Mouse (Mus musculus) stomach, postnatal 0 days (tissue): ENCODE results near the gene Fbxl17. TPM values are rescaled to one million over a fixed set of nuclear protein-coding genes. Genes with fewer than 3 reads are reported as not detected.

Source experiments
- ATAC-seq: fragments of 200-750 bp; cut with Nextera tagmentation; 2 replicates; pipeline ENCODE4 v1.8.0; 2017; ENCODE audit not compliant: low FRiP score, low TSS enrichment
- DNase-seq: peaks from one replicate; pipeline ENCODE4 v3.0.0-alpha.2; 2016; ENCODE audit warnings: low spot score
- H3K27ac ChIP-seq: fragments of 300-500 bp; sonication (generic); replicated peaks from 2 replicates; pipeline ENCODE4 v1.5.1; 2014; ENCODE audit warnings: mild to moderate bottlenecking, control low read depth
- H3K27me3 ChIP-seq: fragments of 300-500 bp; sonication (generic); 2 replicates; pipeline ENCODE4 v1.6.1; 2014; ENCODE audit warnings: low read length; ENCODE audit not compliant: control insufficient read depth, insufficient read depth
- H3K36me3 ChIP-seq: fragments of 300-500 bp; sonication (generic); 2 replicates; pipeline ENCODE4 v1.6.1; 2014; ENCODE audit warnings: low read length, mixed read lengths; ENCODE audit not compliant: control insufficient read depth, insufficient read depth
- H3K4me1 ChIP-seq: fragments of 300-500 bp; sonication (generic); replicated peaks from 2 replicates; pipeline ENCODE4 v1.6.1; 2014; ENCODE audit warnings: antibody characterized with exemption; ENCODE audit not compliant: control insufficient read depth, insufficient read depth
- H3K4me2 ChIP-seq: fragments of 300-500 bp; sonication (generic); replicated peaks from 2 replicates; pipeline ENCODE4 v1.6.1; 2014; ENCODE audit warnings: low read depth, mild to moderate bottlenecking, control low read depth, moderate library complexity
- H3K4me3 ChIP-seq: fragments of 300-500 bp; sonication (generic); 2 replicates; pipeline ENCODE4 v1.5.1; 2014; ENCODE audit warnings: low read depth, low read length, control low read depth
- H3K9ac ChIP-seq: fragments of 300-500 bp; sonication (generic); 2 replicates; pipeline ENCODE4 v1.6.1; 2014; ENCODE audit warnings: mild to moderate bottlenecking, low read length, control low read depth, mixed read lengths
- H3K9me3 ChIP-seq: fragments of 300-500 bp; sonication (generic); 2 replicates; pipeline ENCODE4 v1.6.1; 2016; ENCODE audit warnings: low read length; ENCODE audit not compliant: control insufficient read depth
- CTCF ChIP-seq: IDR thresholded peaks from 2 replicates; pipeline ENCODE4 v1.5.1; 2016; ENCODE audit warnings: antibody characterized with exemption, low read depth, mild to moderate bottlenecking, moderate library complexity
- EP300 ChIP-seq: optimal IDR thresholded peaks from 2 replicates; pipeline ENCODE3; 2016; ENCODE audit warnings: antibody characterized with exemption
- WGBS: fragments of 180-500 bp; shearing (Covaris S2); extraction: QIAGEN DNeasy Blood & Tissue Kit; methylation state at CpG from one replicate; pipeline ENCODE4 v1.1.7; 2014; 5-methylcytosine and 5-hydroxymethylcytosine counted together
- polyA plus RNA-seq: library from polyadenylated mRNA; unstranded; fragments of >200 nt; fragmentation: Nextera tagmentation; extraction: Ambion mirVana; gene quantifications from 2 replicates; pipeline ENCODE4 v1.2.1, GENCODE M21; 2015

Fbxl17 gene
- polyA plus RNA-seq, 1 experiment from 2014 or later, result 3.6 TPM

GRCm38 (mm10) chr17:63180042-63180441 is 319.8 kb downstream of the Fbxl17 start:
- H3K4me3 ChIP-seq, result no peak overlapping the region
- no peaks in the 10 kb centered on the region for H3K9me3 ChIP-seq
- H3K4me2 ChIP-seq, result no peak overlapping the region
- DNase-seq, result no peak
- no peaks in the 10 kb centered on the region for H3K27me3 ChIP-seq
- no peak for ATAC-seq
- WGBS, result 75% methylated on average over 3 of the region's 3 CpGs
- no peak overlapping the region for H3K9ac ChIP-seq
- no peaks in the 10 kb centered on the region for H3K36me3 ChIP-seq
- TF ChIP-seq CTCF (no peak), EP300 (no peak)
- no peaks in the 10 kb centered on the region for H3K4me1 ChIP-seq
- no peak overlapping the region for H3K27ac ChIP-seq

DNA sequence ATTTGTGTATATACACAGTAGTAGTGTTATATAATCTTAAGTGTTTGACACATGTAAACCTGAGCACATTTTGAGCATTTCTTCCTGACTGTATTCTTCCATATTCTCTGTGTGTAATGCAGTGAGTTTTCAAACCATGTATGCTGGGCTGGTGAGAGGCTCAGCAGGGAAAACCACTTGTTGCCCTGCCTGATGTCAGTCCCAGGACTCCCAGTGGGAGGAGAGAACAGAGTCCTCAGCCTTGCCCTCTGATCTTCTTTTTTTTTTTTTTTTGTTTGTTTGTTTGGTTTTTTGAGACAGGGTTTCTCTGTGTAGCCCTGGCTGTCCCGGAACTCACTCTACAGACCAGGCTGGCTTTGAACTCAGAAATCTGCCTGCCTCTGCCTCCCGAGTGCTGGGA is 321.5 kb downstream of the Fbxl17 start:
- 85% methylated on average over 2 of the region's 2 CpGs for WGBS
- TF ChIP-seq CTCF (no peak), EP300 (no peak)
- no peaks in the 10 kb centered on the region for H3K9me3 ChIP-seq
- H3K36me3 ChIP-seq, result no peaks in the 10 kb centered on the region
- H3K27ac ChIP-seq, result no peak overlapping the region
- no peak for DNase-seq
- H3K27me3 ChIP-seq, result no peaks in the 10 kb centered on the region
- ATAC-seq, result no peak
- no peak overlapping the region for H3K4me2 ChIP-seq
- no peak overlapping the region for H3K9ac ChIP-seq
- H3K4me3 ChIP-seq, result no peak overlapping the region
- no peaks in the 10 kb centered on the region for H3K4me1 ChIP-seq

DNA sequence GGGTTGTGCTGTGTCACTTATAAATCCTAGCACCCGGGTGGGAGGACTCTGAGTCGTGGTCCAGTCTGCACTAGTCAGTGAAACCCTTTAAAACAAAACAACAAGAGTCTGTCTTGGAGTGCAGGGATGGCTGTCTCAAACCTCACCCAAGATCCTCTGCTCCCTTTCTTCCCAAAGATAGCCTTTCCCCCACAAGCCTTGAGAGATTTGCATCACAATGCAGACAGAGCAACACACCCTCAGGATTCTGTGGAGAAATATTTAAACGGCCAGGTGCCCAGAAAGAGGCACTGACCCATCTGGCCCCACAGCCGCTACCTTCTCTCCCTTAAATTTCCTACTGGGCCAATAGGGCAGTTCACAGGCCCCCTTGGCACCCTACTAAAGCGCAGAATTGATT is 323.4 kb downstream of the Fbxl17 start:
- Histone ChIP-seq H3K36me3 (no peaks in the 10 kb centered on the region), H3K9me3 (no peaks in the 10 kb centered on the region), H3K4me3 (no peak overlapping the region), H3K27me3 (no peaks in the 10 kb centered on the region), H3K27ac (no peak overlapping the region), H3K4me1 (no peaks in the 10 kb centered on the region), H3K9ac (no peak overlapping the region), H3K4me2 (no peak overlapping the region)
- no peak for DNase-seq
- no peak for TF ChIP-seq CTCF
- TF ChIP-seq EP300, result no peak
- WGBS, result 77% methylated on average over 5 of the region's 5 CpGs
- no peak for ATAC-seq

GRCm38 (mm10) chr17:63172697-63173096 is 327.1 kb downstream of the Fbxl17 start:
- H3K4me2 ChIP-seq, result no peak overlapping the region
- no peak overlapping the region for H3K9ac ChIP-seq

DNA sequence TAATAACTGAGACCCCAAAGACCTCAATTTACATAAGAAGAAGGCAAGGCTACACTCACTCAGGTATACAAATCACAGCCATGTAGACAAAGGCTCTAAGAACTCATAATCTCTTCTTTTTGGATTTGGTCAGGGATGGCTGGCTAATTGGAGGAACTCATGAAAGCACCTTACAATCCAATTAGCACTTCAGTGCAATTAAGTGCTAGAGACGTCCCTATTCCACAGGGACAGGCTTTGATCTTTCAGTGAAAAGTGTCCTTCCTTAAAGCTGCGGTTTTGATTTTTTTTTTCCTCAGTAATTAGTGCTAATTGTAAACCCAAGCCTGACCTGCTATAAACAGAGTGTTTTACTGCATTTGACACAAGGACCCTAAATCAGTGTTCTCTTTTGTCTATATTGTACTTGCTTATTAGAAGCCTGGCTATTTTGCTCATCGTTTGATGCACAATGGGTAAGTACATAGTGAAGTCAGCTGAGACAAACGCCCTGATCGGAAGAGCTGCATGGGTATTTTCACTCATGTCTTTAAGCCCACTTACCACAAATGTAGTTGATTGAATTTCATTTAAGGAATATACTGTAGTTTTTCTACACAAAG is 327.8 kb downstream of the Fbxl17 start:
- no peak overlapping the region for H3K27ac ChIP-seq
- 64% methylated on average over 5 of the region's 5 CpGs for WGBS
- ATAC-seq (no peak), DNase-seq (no peak)
- no peak for TF ChIP-seq CTCF
- no peak for TF ChIP-seq EP300
- H3K4me2 ChIP-seq, result no peak overlapping the region
- no peaks in the 10 kb centered on the region for H3K9me3 ChIP-seq
- no peak overlapping the region for H3K4me3 ChIP-seq
- no peaks in the 10 kb centered on the region for H3K27me3 ChIP-seq
- H3K4me1 ChIP-seq, result no peaks in the 10 kb centered on the region
- no peak overlapping the region for H3K9ac ChIP-seq
- no peaks in the 10 kb centered on the region for H3K36me3 ChIP-seq

More at GRCm38 (mm10) chr17:63172697-63173096, 327.1 kb downstream of the Fbxl17 start:
- WGBS, result 83% methylated on average over 1 of the region's 1 CpGs
- Histone ChIP-seq H3K27me3 (no peaks in the 10 kb centered on the region), H3K36me3 (no peaks in the 10 kb centered on the region), H3K27ac (no peak overlapping the region), H3K4me1 (no peaks in the 10 kb centered on the region), H3K4me3 (no peak overlapping the region), H3K9me3 (no peaks in the 10 kb centered on the region)
- TF ChIP-seq EP300 (no peak), CTCF (no peak)
- DNase-seq (no peak), ATAC-seq (no peak)

DNA sequence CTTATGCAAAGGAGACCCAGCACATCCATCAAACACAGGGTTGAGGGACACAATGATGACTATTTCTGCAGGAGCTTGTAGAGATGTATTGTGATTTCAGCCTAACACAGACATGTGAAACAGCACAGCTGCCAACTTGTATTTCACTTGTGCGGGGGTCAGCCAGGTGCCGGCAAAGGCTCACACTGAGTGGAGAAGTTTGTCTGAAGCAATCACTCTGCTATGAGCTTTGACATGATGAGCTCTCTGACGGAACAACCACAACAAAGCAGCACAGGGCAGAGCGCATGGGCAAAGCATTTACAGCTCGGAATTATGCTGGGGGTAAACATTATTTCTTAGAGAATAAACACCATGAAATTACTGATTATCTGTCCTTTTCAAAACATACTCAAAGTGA is 328.6 kb downstream of the Fbxl17 start:
- no peaks in the 10 kb centered on the region for H3K27me3 ChIP-seq
- TF ChIP-seq EP300, result no peak
- TF ChIP-seq CTCF, result no peak
- DNase-seq (no peak), ATAC-seq (no peak)
- no peak overlapping the region for H3K4me3 ChIP-seq
- H3K9ac ChIP-seq, result no peak overlapping the region
- no peak overlapping the region for H3K4me2 ChIP-seq
- H3K36me3 ChIP-seq, result no peaks in the 10 kb centered on the region
- H3K27ac ChIP-seq, result no peak overlapping the region
- no peaks in the 10 kb centered on the region for H3K9me3 ChIP-seq
- WGBS, result 47% methylated on average over 5 of the region's 5 CpGs
- no peaks in the 10 kb centered on the region for H3K4me1 ChIP-seq
